ENCODE assay signal across 21 mouse cellular contexts in genomic region chr2:135883359-135883758, GRCm38 (mm10).
"Had no signal": no experiment of that assay in that cellular context is flagged by ENCODE, and none has a peak within 500 bp of the region (broad histone marks: within the 10 kb centered on the region; RNA-seq: fewer than 3 reads in every experiment).

No protein-coding gene starts in this region.

- H3K9me3 ChIP-seq: lung, embryonic 15.5 days; midbrain, embryonic 10.5 days; midbrain, embryonic 13.5 days; neural tube, embryonic 13.5 days; neural tube, embryonic 15.5 days had no signal

- H3K36me3 ChIP-seq: lung, embryonic 15.5 days; midbrain, embryonic 10.5 days; midbrain, embryonic 13.5 days; neural tube, embryonic 13.5 days; neural tube, embryonic 15.5 days had no signal

- H3K4me2 ChIP-seq: lung, embryonic 15.5 days; midbrain, embryonic 13.5 days; neural tube, embryonic 13.5 days; neural tube, embryonic 15.5 days had no signal

- H3K9ac ChIP-seq: liver, postnatal 0 days; lung, embryonic 15.5 days; midbrain, embryonic 13.5 days; neural tube, embryonic 13.5 days; neural tube, embryonic 15.5 days had no signal

- H3K27ac ChIP-seq: lung, embryonic 15.5 days; macrophage; midbrain, embryonic 10.5 days; midbrain, embryonic 13.5 days; neural tube, embryonic 13.5 days; neural tube, embryonic 15.5 days had no signal

- H3K4me1 ChIP-seq: midbrain, embryonic 13.5 days had no signal

- H3K27me3 ChIP-seq: lung, embryonic 15.5 days; midbrain, embryonic 13.5 days; neural tube, embryonic 13.5 days; neural tube, embryonic 15.5 days had no signal

- DNase-seq: liver, postnatal 0 days; lung, adult 2 months; lung, postnatal 14 days; lung, postnatal 36 days; retina, postnatal 1 day; right cerebral cortex, adult 18-20 months; right cerebral cortex, postnatal 25 days; right cerebral cortex, postnatal 4 days; spleen, adult 18-20 months; thymus, adult 18-20 months; thymus, postnatal 14 days; thymus, postnatal 36 days had no signal

- H3K4me3 ChIP-seq: lung, embryonic 15.5 days; midbrain, embryonic 10.5 days; midbrain, embryonic 13.5 days; myocyte; neural tube, embryonic 13.5 days; neural tube, embryonic 15.5 days had no signal

- ATAC-seq: liver, postnatal 0 days; lung, postnatal 0 days; midbrain, embryonic 13.5 days; midbrain, embryonic 16.5 days had no signal
